ENCODE assay signal across 8 mouse cellular contexts in the genomic region with DNA sequence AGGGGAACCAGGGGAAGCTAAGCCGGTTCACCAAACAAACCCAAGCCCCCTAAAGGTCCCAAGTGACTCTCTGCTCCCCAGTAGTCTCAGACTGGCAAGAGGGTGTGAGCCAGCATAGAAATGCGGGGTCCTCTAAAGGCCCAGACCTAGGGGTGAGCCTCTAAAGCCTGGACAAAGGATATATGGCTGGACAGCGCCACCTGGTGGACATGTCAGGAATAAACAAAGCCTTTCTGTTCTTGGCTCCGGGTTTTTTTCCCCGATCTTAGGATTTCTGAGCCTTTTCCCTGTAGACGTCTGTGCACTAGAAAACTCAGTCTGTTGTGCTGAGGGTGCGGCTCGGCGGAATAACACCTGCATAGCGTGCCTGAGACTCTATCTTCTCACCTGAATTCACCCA. TPM values are rescaled to one million over a fixed set of nuclear protein-coding genes. Genes with fewer than 3 reads are reported as not detected.
A peak's percentile ranks its signal among the peaks of the same experiment; 100 is the strongest.
DNase-seq lines count a peak whose midpoint lies in the region; ATAC-seq and TF ChIP-seq lines count a peak whose summit lies in the region.

No protein-coding gene starts in this region.

- DNase-seq in urinary bladder, postnatal 25 days (ENCODE audit: low spot score) = peak; percentile 55
- DNase-seq in urinary bladder, adult 2 months (ENCODE audit: low spot score) = no peak
- DNase-seq in embryo, embryonic 11.5 days (ENCODE audit: low read depth, low spot score) = peak; percentile 67
- DNase-seq in kidney, postnatal 14 days = peak; percentile 65
- peak; percentile 52 for DNase-seq in liver, embryonic 11.5 days (ENCODE audit: low spot score)
- peak; percentile 85 for DNase-seq in neural tube, embryonic 11.5 days (ENCODE audit: low spot score)
- DNase-seq in stomach, postnatal 0 days (ENCODE audit: low spot score) = peak; percentile 73

- H3K9ac ChIP-seq in heart, embryonic 11.5 days (ENCODE audit: low read depth, low read length) = no peak overlapping the region
- no peak overlapping the region for H3K9ac ChIP-seq in liver, embryonic 11.5 days (ENCODE audit: low read depth, low read length)
- no peak overlapping the region for H3K9ac ChIP-seq in neural tube, embryonic 11.5 days (ENCODE audit: low read length)
- no peak overlapping the region for H3K9ac ChIP-seq in stomach, postnatal 0 days (ENCODE audit: low read length)

- WGBS in heart, embryonic 11.5 days (ENCODE audit: insufficient replicate concordance) = 1% methylated on average over 10 of the region's 10 CpGs
- WGBS in liver, embryonic 11.5 days = 2% methylated on average over 10 of the region's 10 CpGs
- WGBS in neural tube, embryonic 11.5 days = under 1% methylated on average over 10 of the region's 10 CpGs
- WGBS in stomach, postnatal 0 days = 3% methylated on average over 10 of the region's 10 CpGs

- peaks cover 44% of the 10 kb centered on the region for H3K27me3 ChIP-seq in heart, embryonic 11.5 days (ENCODE audit: control insufficient read depth, insufficient read depth, low read length)
- H3K27me3 ChIP-seq in liver, embryonic 11.5 days (replicated peaks; ENCODE audit: control insufficient read depth, insufficient read depth, low read length) = peaks cover 14% of the 10 kb centered on the region
- H3K27me3 ChIP-seq in neural tube, embryonic 11.5 days (ENCODE audit: control insufficient read depth, insufficient read depth, low read length) = no peaks in the 10 kb centered on the region
- no peaks in the 10 kb centered on the region for H3K27me3 ChIP-seq in stomach, postnatal 0 days (ENCODE audit: control insufficient read depth, insufficient read depth, low read length)

- peak overlapping the region; percentile 54 for H3K4me2 ChIP-seq in heart, embryonic 11.5 days
- H3K4me2 ChIP-seq in liver, embryonic 11.5 days = peak overlapping the region; percentile 43
- no peak overlapping the region for H3K4me2 ChIP-seq in neural tube, embryonic 11.5 days (ENCODE audit: low read depth)
- peak overlapping the region; percentile 30; the same call in 1 of the 2 replicates for H3K4me2 ChIP-seq in stomach, postnatal 0 days (replicated peaks; ENCODE audit: low read depth)

- H3K9me3 ChIP-seq in heart, embryonic 11.5 days (replicated peaks; ENCODE audit: control insufficient read depth, low read length) = no peaks in the 10 kb centered on the region
- no peaks in the 10 kb centered on the region for H3K9me3 ChIP-seq in liver, embryonic 11.5 days (ENCODE audit: control insufficient read depth, low read length)
- no peaks in the 10 kb centered on the region for H3K9me3 ChIP-seq in neural tube, embryonic 11.5 days (ENCODE audit: control insufficient read depth, low read length)
- H3K9me3 ChIP-seq in stomach, postnatal 0 days (ENCODE audit: control insufficient read depth, low read length) = no peaks in the 10 kb centered on the region

- H3K4me1 ChIP-seq in heart, embryonic 11.5 days (ENCODE audit: control insufficient read depth, insufficient read depth, low read length) = peaks cover 4% of the 10 kb centered on the region; the same call in 1 of the 2 replicates
- H3K4me1 ChIP-seq in liver, embryonic 11.5 days (replicated peaks; ENCODE audit: control insufficient read depth, insufficient read depth, low read length) = 0 out of 2 replicates have a peak, but pooled peaks cover 3% of the 10 kb centered on the region
- peaks cover 13% of the 10 kb centered on the region for H3K4me1 ChIP-seq in neural tube, embryonic 11.5 days (ENCODE audit: control insufficient read depth, insufficient read depth, low read length)
- H3K4me1 ChIP-seq in stomach, postnatal 0 days (replicated peaks; ENCODE audit: control insufficient read depth, insufficient read depth) = no peaks in the 10 kb centered on the region

- TF ChIP-seq CTCF in stomach, postnatal 0 days (IDR thresholded peaks at IDR 0.05; ENCODE audit: low read depth) = peak; percentile 88

- no peak for ATAC-seq in heart, embryonic 11.5 days (replicated peaks; ENCODE audit: insufficient number of reproducible peaks, low FRiP score, low TSS enrichment)
- ATAC-seq in liver, embryonic 11.5 days (replicated peaks; ENCODE audit: low FRiP score) = no peak
- ATAC-seq in neural tube, embryonic 11.5 days (ENCODE audit: insufficient read depth, low FRiP score, low TSS enrichment) = no peak
- no peak for ATAC-seq in stomach, postnatal 0 days (ENCODE audit: low FRiP score, low TSS enrichment)

- H3K27ac ChIP-seq in heart, embryonic 11.5 days (ENCODE audit: low read depth, low read length) = no peak overlapping the region
- no peak overlapping the region for H3K27ac ChIP-seq in liver, embryonic 11.5 days (ENCODE audit: low read depth, low read length)
- H3K27ac ChIP-seq in neural tube, embryonic 11.5 days (ENCODE audit: low read depth, low read length) = no peak overlapping the region
- H3K27ac ChIP-seq in stomach, postnatal 0 days (replicated peaks) = no peak overlapping the region

- no peaks in the 10 kb centered on the region for H3K36me3 ChIP-seq in heart, embryonic 11.5 days (ENCODE audit: control insufficient read depth, insufficient read depth, low read length)
- H3K36me3 ChIP-seq in liver, embryonic 11.5 days (ENCODE audit: control insufficient read depth, insufficient read depth, low read length) = no peaks in the 10 kb centered on the region
- no peaks in the 10 kb centered on the region for H3K36me3 ChIP-seq in neural tube, embryonic 11.5 days (ENCODE audit: control insufficient read depth, insufficient read depth, low read length)
- H3K36me3 ChIP-seq in stomach, postnatal 0 days (ENCODE audit: control insufficient read depth, insufficient read depth, low read length) = no peaks in the 10 kb centered on the region

- H3K4me3 ChIP-seq in heart, embryonic 11.5 days (ENCODE audit: low read depth, low read length) = peak overlapping the region; percentile 10; the same call in 1 of the 2 replicates
- no peak overlapping the region for H3K4me3 ChIP-seq in liver, embryonic 11.5 days (ENCODE audit: low read depth, low read length)
- no peak overlapping the region for H3K4me3 ChIP-seq in neural tube, embryonic 11.5 days (ENCODE audit: low read depth, low read length)
- no peak overlapping the region for H3K4me3 ChIP-seq in stomach, postnatal 0 days (ENCODE audit: low read depth, low read length)

- TF ChIP-seq EP300 in stomach, postnatal 0 days (optimal IDR thresholded peaks at IDR 0.05) = no peak

RNA-seq across cellular contexts. Expression of gene Enpp7, which starts 12.6 kb away (rescaled TPM):
- 0.08 TPM in 1 of 2 replicates, not detected in the other for polyA plus RNA-seq in urinary bladder, adult 2 months (2012; rRNA removed)
- not detected in 2 replicates for polyA plus RNA-seq in heart, embryonic 11.5 days (2014; fragmentation: Nextera tagmentation; extraction: Ambion mirVana)
- not detected in 2 replicates for polyA plus RNA-seq in liver, embryonic 11.5 days (2014; fragmentation: Nextera tagmentation; extraction: Ambion mirVana)
- polyA plus RNA-seq in neural tube, embryonic 11.5 days (2014; fragmentation: Nextera tagmentation; extraction: Ambion mirVana) = not detected in 2 replicates
- not detected in 2 replicates for polyA plus RNA-seq in stomach, postnatal 0 days (2015; fragmentation: Nextera tagmentation; extraction: Ambion mirVana)

RNA-seq across cellular contexts. Expression of gene Cbx2, which starts 47.3 kb away (rescaled TPM):
- 3.0 TPM in 2 replicates for polyA plus RNA-seq in urinary bladder, adult 2 months (2012; rRNA removed)
- 23.6 and 23.8 TPM in 2 replicates for polyA plus RNA-seq in heart, embryonic 11.5 days (2014; fragmentation: Nextera tagmentation; extraction: Ambion mirVana)
- 22.1 and 22.2 TPM in 2 replicates for polyA plus RNA-seq in liver, embryonic 11.5 days (2014; fragmentation: Nextera tagmentation; extraction: Ambion mirVana)
- polyA plus RNA-seq in neural tube, embryonic 11.5 days (2014; fragmentation: Nextera tagmentation; extraction: Ambion mirVana) = 61.5 and 65.0 TPM in 2 replicates
- polyA plus RNA-seq in stomach, postnatal 0 days (2015; fragmentation: Nextera tagmentation; extraction: Ambion mirVana) = 5.1 and 5.3 TPM in 2 replicates
